Mouse (Mus musculus) right cerebral cortex, adult 2 months (tissue): ENCODE data around the gene Igsf3.

Experiments used
- DNase-seq, 2 experiments: peaks; one replicate each; pipeline ENCODE4 v3.0.0; 2021 to 2022; ENCODE audit warnings: low spot score in 2 of 2

Gene Igsf3

GRCm38 (mm10) chr3:101372345-101372980 lies 4.4 kb upstream of the Igsf3 start:
- peak; percentile 86 to 90 for DNase-seq

- DNase-seq, result no peak
Observed at GRCm38 (mm10) chr3:101377256-101378024, 557 bp downstream of the Igsf3 start.

- peak in 1 of 2 experiments; percentile 40 for DNase-seq
Observed at GRCm38 (mm10) chr3:101378102-101378501, 1.2 kb downstream of the Igsf3 start.

GRCm38 (mm10) chr3:101379789-101380188 lies 2.9 kb downstream of the Igsf3 start:
- peak; percentile 82 to 87 for DNase-seq

GRCm38 (mm10) chr3:101381691-101382090 lies 4.8 kb downstream of the Igsf3 start:
- DNase-seq, result no peak

DNA sequence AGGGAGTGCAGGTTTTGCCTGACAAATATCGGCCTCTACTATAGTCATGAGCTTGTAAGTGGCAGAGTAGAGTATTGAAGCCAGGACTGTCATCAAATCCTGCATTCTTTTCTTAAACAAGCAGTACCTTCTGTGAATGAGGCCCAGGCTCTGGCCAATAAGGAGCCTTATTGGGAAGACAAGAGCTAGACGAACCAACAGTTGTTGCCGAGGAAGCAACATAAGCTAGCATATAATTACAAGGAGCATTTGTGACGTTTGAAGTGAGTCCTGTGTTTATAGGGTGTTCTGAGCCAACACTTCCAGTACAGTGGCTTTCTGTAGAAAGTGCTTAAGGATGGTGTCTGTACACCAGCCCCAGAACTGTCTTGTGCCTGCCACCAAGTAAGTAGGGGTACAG lies 5.9 kb downstream of the Igsf3 start:
- DNase-seq, result no peak

- DNase-seq, result no peak
Observed at GRCm38 (mm10) chr3:101386430-101387016, 9.6 kb downstream of the Igsf3 start.

DNA sequence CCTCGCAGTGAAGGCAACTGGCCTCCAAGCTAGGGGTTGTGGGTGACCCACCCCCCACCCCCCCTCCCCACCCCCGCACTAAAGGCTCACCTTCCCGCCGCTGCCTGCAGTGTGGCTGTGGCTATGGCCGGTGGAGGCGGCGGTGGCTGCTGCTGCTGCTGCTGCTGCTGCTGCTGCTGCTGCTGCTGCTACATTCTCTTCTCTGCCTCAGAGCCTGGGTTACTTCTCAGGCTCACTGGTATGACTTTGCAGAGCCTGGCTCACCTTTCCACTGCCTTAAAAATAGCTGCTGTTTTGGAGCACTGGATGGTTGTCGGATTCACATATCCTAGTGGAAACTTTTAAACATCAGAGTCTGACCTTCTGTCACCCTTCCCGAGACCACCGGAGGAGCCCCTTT lies 11.0 kb downstream of the Igsf3 start:
- no peak for DNase-seq

GRCm38 (mm10) chr3:101389566-101389965 lies 12.7 kb downstream of the Igsf3 start:
- no peak for DNase-seq

DNA sequence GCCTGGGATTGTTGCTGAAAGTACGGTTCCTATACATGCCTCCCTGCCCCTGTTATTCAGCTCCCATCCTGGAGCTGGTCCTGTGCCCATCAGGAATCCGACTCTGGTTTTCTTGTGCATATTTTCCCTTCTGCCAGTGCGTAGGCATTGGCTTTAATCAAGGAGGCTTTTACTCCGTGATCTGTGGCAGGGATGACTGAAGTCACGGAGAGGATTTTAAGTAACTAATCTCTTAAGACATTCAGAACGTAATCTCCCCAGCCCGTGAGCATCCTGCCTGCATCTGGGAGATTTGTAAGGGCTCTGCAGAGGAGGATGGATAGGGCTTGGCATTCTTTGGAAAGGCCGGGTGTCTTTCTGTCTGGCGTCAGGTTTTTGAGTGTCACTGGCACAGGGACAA lies 13.6 kb downstream of the Igsf3 start:
- DNase-seq, result no peak

DNA sequence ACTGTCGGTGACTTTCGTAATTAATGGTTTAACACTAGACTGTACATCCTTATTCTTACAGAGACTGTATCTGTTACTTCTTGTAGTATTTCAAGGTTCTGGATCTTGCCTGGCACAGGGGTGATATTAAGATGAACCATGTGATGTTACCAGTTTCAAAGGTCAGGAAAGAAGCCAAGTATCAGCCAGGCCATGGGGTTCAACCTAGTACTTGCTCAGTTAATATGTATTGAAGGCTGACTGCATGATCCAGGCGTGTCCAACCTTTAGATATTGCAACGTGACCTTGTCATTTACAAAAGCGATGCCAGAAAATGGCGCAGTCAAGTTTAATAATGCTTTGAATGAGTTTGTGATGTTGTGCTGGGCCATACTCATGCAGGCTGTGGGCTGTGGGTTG lies 15.1 kb downstream of the Igsf3 start:
- no peak for DNase-seq

DNA sequence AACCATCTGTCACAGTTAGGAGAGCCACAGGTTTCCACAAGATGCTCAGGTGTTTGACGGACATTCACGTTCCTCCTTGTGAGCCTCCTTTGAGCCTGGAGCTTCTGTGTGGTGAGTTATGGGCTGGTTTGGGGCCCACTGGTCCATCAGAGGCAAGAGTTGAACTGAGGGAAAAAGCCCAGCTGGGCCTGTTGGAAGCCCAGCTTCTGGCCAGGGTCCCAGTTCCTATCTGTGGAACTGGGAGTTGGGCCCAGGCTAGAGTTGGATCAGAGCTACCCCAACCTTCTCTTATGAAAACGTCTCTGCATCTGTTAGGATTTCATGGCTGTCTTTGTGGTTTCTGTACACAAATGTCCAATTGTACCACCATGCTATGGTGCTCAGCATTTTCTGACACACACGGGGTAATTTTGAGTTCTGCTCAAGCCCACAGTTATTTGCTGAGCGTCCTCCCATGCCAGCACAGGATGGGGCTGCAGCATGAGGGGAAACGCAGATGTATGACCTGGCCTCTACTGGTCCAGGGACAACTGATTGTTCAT lies 16.3 kb downstream of the Igsf3 start:
- DNase-seq, result no peak

- DNase-seq, result no peak
Observed at GRCm38 (mm10) chr3:101393659-101394539, 17.0 kb downstream of the Igsf3 start.

DNA sequence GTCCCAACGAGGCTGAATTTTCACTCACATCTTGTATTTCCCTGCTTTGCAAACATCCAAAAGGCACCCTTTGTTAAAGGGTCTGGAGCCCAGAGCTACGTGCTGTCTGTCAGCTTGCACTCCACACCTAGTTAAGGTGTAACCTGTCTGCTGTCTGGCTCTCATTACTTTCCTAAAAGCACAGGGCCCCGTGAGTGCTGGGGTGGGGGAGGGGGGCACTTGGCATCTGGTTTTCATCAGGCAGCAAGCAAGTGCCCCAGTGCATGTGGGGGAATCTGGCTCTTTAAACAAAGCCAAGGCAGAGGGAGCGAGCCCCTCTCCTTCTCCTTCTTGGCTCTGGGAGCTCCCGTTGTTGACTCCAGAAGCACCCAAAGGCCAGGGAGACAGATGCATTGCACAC lies 18.5 kb downstream of the Igsf3 start:
- DNase-seq, result no peak

DNA sequence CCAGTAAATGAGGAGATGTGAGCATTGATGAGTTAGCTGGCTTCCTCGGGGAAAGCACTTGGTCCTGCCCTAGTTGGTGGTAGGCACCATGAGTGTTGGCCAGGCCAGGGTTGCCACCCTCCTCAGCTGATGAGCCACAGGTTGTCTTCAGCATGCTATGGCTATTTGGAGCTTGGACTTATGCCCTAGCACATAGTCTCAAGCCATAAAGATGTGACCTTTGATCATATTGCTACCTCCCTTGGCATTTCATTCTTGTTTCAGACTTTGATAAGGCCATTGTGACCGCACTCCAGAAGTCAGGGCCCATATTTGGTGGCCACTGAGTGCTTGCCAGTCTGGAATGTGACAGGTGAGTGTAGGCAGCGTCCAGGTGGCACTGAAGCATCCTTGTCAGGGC lies 19.2 kb downstream of the Igsf3 start:
- DNase-seq, result no peak

GRCm38 (mm10) chr3:101396726-101397263 lies 19.9 kb downstream of the Igsf3 start:
- no peak for DNase-seq

- no peak for DNase-seq
Observed at GRCm38 (mm10) chr3:101397422-101397821, 20.5 kb downstream of the Igsf3 start.

GRCm38 (mm10) chr3:101398071-101398786 lies 21.3 kb downstream of the Igsf3 start:
- no peak for DNase-seq

- no peak for DNase-seq
Observed at GRCm38 (mm10) chr3:101398877-101399276, 22.0 kb downstream of the Igsf3 start.

GRCm38 (mm10) chr3:101401501-101401900 lies 24.6 kb downstream of the Igsf3 start:
- DNase-seq, result no peak
